Mouse (Mus musculus): ENCODE measurements around the gene Sgk1. TPM values are rescaled to one million over a fixed set of nuclear protein-coding genes. Genes with fewer than 3 reads are reported as not detected.
"Not testable (repeated sequence)": the region's sequence is repeated elsewhere in the genome, so short reads cannot be mapped to it uniquely, and the experiment has no call there.

Sgk1 gene
- polyA plus RNA-seq, 1 experiment from 2014 or later, result 29.6 TPM

DNA sequence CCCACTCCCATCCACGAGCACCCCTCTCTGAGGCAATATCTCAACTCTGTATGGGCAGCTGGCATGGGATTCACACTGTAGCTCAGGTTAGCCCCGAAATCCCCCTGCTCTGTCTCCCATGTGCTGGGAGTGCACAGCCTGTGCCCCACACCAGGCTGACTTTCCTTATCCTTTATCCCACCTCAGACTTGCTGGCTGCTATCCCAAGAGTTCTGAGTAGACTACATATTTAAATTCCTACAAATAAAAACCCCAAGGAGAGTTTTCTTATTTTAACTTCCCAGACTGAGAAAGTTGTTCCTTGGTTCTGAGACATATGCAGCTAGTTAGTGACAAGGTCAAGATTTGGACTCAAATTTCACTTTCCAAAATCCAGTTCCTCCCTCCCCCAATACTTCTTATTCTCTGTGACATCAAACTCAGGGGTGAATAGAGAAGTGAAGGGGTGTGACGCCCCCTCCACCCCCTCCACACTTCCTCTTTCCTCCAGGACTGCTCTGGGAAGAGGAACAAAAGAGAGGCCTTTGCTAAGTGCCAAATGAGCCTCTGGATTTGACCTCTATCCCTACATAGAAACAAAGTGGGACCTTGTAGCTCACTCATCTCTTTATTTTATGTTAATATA lies 7.3 kb downstream of the Sgk1 start:
- no peak overlapping the region for H3K27ac ChIP-seq (ENCODE audit: low read depth)

DNA sequence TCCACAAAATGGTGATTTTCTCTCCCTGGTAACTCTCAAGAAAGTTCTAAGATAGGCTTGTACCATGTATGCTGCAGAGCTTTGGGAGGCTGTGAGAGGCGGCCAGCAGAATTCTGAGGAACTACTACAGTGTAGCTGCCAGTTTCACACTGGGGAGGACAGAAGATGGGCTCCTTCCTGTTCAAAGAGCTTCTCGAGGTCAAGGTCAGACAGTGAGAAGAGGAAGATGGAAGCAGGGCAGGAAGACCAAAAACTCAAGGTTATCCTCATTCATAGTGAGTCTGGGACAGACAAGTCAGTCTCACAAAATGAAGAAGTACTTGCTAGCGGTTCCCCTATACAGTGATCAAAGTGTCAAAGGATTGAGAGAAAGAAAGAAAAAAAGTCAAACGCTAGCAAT lies 8.3 kb downstream of the Sgk1 start:
- WGBS, result 87% methylated on average over 4 of the region's 4 CpGs
- no peak for ATAC-seq (replicated peaks; ENCODE audit: low FRiP score, low TSS enrichment, low read depth)
- Histone ChIP-seq H3K4me2 (ENCODE audit: low read length) (no peak overlapping the region), H3K4me3 (ENCODE audit: low read depth, low read length) (no peak overlapping the region), H3K9me3 (ENCODE audit: control insufficient read depth, low read length) (no peaks in the 10 kb centered on the region), H3K27ac (ENCODE audit: low read depth) (no peak overlapping the region), H3K36me3 (ENCODE audit: control insufficient read depth, insufficient read depth, low read length) (no peaks in the 10 kb centered on the region), H3K27me3 (replicated peaks; ENCODE audit: control insufficient read depth, insufficient read depth, low read length) (no peaks in the 10 kb centered on the region), H3K4me1 (replicated peaks; ENCODE audit: control insufficient read depth, insufficient read depth, low read length) (no peaks in the 10 kb centered on the region), H3K9ac (ENCODE audit: low read length) (no peak overlapping the region)
- no peak for DNase-seq (ENCODE audit: low spot score)

More for the DNA sequence above, 7.3 kb downstream of the Sgk1 start:
- Histone ChIP-seq H3K27me3 (replicated peaks; ENCODE audit: control insufficient read depth, insufficient read depth, low read length) (no peaks in the 10 kb centered on the region), H3K36me3 (ENCODE audit: control insufficient read depth, insufficient read depth, low read length) (no peaks in the 10 kb centered on the region), H3K9ac (ENCODE audit: low read length) (no peak overlapping the region), H3K9me3 (ENCODE audit: control insufficient read depth, low read length) (no peaks in the 10 kb centered on the region), H3K4me1 (replicated peaks; ENCODE audit: control insufficient read depth, insufficient read depth, low read length) (no peaks in the 10 kb centered on the region), H3K4me2 (ENCODE audit: low read length) (no peak overlapping the region), H3K4me3 (ENCODE audit: low read depth, low read length) (no peak overlapping the region)
- no peak for ATAC-seq (replicated peaks; ENCODE audit: low FRiP score, low TSS enrichment, low read depth)
- DNase-seq (ENCODE audit: low spot score), result no peak
- 71% methylated on average over 3 of the region's 3 CpGs for WGBS

DNA sequence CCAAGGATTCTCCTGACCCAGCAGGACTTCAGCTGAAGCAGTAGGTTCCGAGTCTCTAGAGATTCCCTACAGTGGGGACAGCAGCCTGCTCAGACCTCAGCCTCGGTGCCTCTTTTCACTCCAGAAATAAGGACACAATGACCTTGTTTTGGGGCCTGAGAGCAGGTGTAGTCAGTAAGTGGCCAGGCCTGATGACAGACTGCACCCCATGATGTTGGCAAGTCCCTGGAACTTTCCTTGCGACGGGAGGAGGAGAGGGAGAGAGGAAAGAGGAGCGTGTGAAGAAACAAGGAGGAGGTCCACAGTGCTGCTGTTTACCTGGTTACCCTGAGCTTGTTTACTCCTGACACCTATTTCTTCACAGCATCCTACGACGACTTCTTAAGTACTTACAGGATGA lies 9.5 kb downstream of the Sgk1 start:
- no peak for ATAC-seq (replicated peaks; ENCODE audit: low FRiP score, low TSS enrichment, low read depth)
- DNase-seq (ENCODE audit: low spot score), result no peak
- Histone ChIP-seq H3K4me3 (ENCODE audit: low read depth, low read length) (no peak overlapping the region), H3K27me3 (replicated peaks; ENCODE audit: control insufficient read depth, insufficient read depth, low read length) (no peaks in the 10 kb centered on the region), H3K9ac (ENCODE audit: low read length) (no peak overlapping the region), H3K9me3 (ENCODE audit: control insufficient read depth, low read length) (no peaks in the 10 kb centered on the region), H3K4me2 (ENCODE audit: low read length) (no peak overlapping the region), H3K36me3 (ENCODE audit: control insufficient read depth, insufficient read depth, low read length) (no peaks in the 10 kb centered on the region), H3K4me1 (replicated peaks; ENCODE audit: control insufficient read depth, insufficient read depth, low read length) (no peaks in the 10 kb centered on the region), H3K27ac (ENCODE audit: low read depth) (no peak overlapping the region)
- WGBS, result 54% methylated on average over 7 of the region's 7 CpGs

DNA sequence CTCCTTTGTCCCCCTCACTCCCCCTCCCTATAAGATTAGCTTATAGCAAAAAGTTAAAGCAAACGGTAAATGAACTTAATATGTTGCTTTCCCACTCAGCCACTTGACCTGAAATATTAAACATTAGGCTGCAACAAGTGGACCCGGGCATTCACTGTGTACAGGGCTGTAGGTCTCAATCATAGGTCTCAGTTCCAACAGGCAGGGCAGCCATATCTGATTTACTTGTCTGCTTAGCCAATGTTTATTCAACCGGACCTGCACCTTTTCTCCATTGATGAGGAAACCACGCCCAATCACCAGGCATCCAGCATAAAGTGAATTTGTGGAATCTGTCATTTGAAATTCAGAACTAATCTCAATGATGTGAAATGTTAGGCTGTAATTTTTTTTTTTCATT lies 10.1 kb downstream of the Sgk1 start:
- DNase-seq (ENCODE audit: low spot score) (no peak), ATAC-seq (replicated peaks; ENCODE audit: low FRiP score, low TSS enrichment, low read depth) (no peak)
- H3K9ac ChIP-seq (ENCODE audit: low read length), result no peak overlapping the region
- no peak overlapping the region for H3K4me3 ChIP-seq (ENCODE audit: low read depth, low read length)
- H3K36me3 ChIP-seq (ENCODE audit: control insufficient read depth, insufficient read depth, low read length), result no peaks in the 10 kb centered on the region
- H3K27me3 ChIP-seq (replicated peaks; ENCODE audit: control insufficient read depth, insufficient read depth, low read length), result no peaks in the 10 kb centered on the region
- no peaks in the 10 kb centered on the region for H3K4me1 ChIP-seq (replicated peaks; ENCODE audit: control insufficient read depth, insufficient read depth, low read length)
- no peak overlapping the region for H3K4me2 ChIP-seq (ENCODE audit: low read length)
- 44% methylated on average over 4 of the region's 4 CpGs for WGBS
- no peak overlapping the region for H3K27ac ChIP-seq (ENCODE audit: low read depth)
- no peaks in the 10 kb centered on the region for H3K9me3 ChIP-seq (ENCODE audit: control insufficient read depth, low read length)

DNA sequence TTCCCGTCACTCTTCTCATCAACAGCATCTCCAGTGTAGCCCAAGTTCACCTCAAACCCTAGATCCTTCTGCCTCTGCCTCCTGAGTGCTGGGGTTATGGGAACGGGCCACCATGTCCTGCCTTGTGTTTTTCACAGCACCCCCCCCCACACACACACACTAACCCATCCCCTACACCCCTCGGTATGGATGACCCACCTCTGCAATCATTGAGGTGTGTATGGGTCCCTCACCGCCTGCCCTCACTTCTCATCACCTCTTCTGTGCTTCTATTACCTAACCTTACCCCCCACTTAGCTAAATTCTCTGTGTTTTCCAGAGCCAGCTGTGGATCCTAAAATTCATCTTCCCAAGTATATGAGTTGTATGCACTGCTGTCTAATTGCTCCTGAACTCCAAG lies 16.4 kb downstream of the Sgk1 start:
- Histone ChIP-seq H3K9ac (ENCODE audit: low read length) (no peak overlapping the region), H3K4me3 (ENCODE audit: low read depth, low read length) (no peak overlapping the region), H3K27ac (ENCODE audit: low read depth) (no peak overlapping the region), H3K36me3 (ENCODE audit: control insufficient read depth, insufficient read depth, low read length) (no peaks in the 10 kb centered on the region), H3K27me3 (replicated peaks; ENCODE audit: control insufficient read depth, insufficient read depth, low read length) (no peaks in the 10 kb centered on the region), H3K4me1 (replicated peaks; ENCODE audit: control insufficient read depth, insufficient read depth, low read length) (no peaks in the 10 kb centered on the region), H3K4me2 (ENCODE audit: low read length) (no peak overlapping the region), H3K9me3 (ENCODE audit: control insufficient read depth, low read length) (no peaks in the 10 kb centered on the region)
- ATAC-seq (replicated peaks; ENCODE audit: low FRiP score, low TSS enrichment, low read depth) (no peak), DNase-seq (ENCODE audit: low spot score) (no peak)
- 90% methylated on average over 4 of the region's 4 CpGs for WGBS

DNA sequence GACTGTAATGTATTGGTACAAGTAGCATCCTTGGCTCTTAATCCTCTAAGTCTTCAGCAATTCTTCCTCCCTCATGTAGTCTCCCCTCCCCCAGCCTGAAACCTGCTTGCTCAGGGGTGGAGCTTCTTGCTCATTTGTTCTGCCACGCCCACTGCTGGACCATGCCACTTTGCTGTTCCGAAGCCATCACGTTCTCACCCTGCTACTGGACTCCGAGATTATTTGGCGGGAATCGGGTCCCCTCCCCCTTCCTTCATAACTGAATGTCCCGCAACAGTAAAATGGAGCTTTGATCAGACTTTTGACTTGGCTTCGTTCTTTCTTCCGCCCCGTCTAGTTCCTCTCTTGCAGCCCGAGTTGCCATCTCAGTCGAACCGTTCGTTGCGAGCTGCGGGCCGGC lies 16.9 kb downstream of the Sgk1 start:
- H3K4me3 ChIP-seq (ENCODE audit: low read depth, low read length); H3K9me3 ChIP-seq (ENCODE audit: control insufficient read depth, low read length); ATAC-seq (replicated peaks; ENCODE audit: low FRiP score, low TSS enrichment, low read depth); H3K27me3 ChIP-seq (replicated peaks; ENCODE audit: control insufficient read depth, insufficient read depth, low read length); H3K4me2 ChIP-seq (ENCODE audit: low read length); H3K9ac ChIP-seq (ENCODE audit: low read length); H3K36me3 ChIP-seq (ENCODE audit: control insufficient read depth, insufficient read depth, low read length); H3K27ac ChIP-seq (ENCODE audit: low read depth); DNase-seq (ENCODE audit: low spot score); H3K4me1 ChIP-seq (replicated peaks; ENCODE audit: control insufficient read depth, insufficient read depth, low read length): not testable (repeated sequence)
- WGBS, result 90% methylated on average over 17 of the region's 17 CpGs

DNA sequence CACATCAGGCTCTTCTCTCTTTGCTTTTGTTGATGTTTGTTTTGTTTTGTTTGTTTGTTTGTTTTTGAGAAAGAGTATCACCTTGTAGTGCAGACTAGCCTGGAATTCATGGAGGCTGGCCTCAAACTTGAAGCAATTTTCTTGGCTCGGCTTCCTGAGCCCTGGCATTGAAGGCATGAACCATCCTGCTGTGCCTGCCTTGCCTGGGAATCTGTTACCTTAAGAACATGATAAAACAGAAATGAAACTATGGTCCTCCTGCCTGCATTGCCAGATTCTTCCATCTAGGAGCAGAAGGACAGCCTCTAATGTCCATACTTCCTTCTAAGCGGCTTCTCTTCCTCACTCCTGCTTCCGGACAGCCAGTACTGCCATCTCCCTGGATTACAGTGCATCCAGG lies 17.4 kb downstream of the Sgk1 start:
- no peaks in the 10 kb centered on the region for H3K4me1 ChIP-seq (replicated peaks; ENCODE audit: control insufficient read depth, insufficient read depth, low read length)
- no peak overlapping the region for H3K27ac ChIP-seq (ENCODE audit: low read depth)
- no peak overlapping the region for H3K9ac ChIP-seq (ENCODE audit: low read length)
- H3K4me2 ChIP-seq (ENCODE audit: low read length), result no peak overlapping the region
- ATAC-seq (replicated peaks; ENCODE audit: low FRiP score, low TSS enrichment, low read depth) (no peak), DNase-seq (ENCODE audit: low spot score) (no peak)
- H3K27me3 ChIP-seq (replicated peaks; ENCODE audit: control insufficient read depth, insufficient read depth, low read length), result no peaks in the 10 kb centered on the region
- no peaks in the 10 kb centered on the region for H3K36me3 ChIP-seq (ENCODE audit: control insufficient read depth, insufficient read depth, low read length)
- H3K9me3 ChIP-seq (ENCODE audit: control insufficient read depth, low read length), result no peaks in the 10 kb centered on the region
- no peak overlapping the region for H3K4me3 ChIP-seq (ENCODE audit: low read depth, low read length)
- WGBS, result 93% methylated on average over 3 of the region's 3 CpGs

DNA sequence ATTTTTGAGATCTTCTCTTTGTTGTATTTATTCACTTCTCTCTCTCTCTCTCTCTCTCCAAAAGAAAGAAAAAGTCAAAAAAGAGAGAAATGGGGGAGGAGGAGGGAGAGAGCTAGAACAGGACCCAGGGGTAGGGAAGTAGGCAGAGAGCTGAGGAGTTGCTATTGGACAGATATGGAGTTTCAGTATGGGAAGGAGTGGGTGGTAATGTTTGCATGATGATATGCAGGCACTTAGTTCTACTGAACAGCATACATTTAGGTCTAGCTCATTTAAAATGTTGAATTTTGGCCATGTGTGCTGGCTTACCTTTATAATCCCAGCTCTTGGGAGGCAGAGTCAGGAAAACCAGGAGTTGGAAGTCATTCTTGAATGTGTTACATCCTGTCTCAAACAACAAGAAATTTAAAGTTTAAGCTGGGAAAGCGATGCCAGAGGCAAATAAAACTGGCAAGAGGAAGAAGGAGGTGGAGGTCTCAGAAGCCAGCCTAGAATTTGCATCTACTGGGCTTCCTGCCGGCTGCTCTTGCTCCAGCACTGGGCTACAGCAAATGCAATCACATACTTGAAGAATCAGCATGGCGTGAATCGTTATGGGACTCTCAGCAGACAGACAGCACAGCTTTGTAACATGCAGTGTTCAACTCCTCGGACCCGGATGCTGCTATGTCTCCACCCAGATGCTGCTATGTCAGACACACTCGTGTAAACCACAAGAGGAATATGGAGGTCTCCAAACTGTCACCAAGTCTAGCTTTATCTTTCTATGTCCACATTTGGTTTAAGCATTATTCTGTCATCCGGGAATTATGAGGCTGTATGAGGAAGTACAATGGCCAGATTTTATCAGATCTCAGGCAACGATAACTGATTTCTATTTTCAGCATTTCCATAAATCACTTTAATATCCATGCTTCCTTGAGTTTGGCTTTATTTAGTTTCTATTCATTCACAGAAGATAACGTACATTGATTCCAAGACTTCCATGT lies 20.5 kb downstream of the Sgk1 start:
- 89% methylated on average over 10 of the region's 10 CpGs for WGBS

More for the DNA sequence above, 20.5 kb downstream of the Sgk1 start:
- no peak overlapping the region for H3K4me2 ChIP-seq (ENCODE audit: low read length)
- DNase-seq (ENCODE audit: low spot score) (no peak), ATAC-seq (replicated peaks; ENCODE audit: low FRiP score, low TSS enrichment, low read depth) (no peak)
- H3K9ac ChIP-seq (ENCODE audit: low read length), result no peak overlapping the region
- no peaks in the 10 kb centered on the region for H3K36me3 ChIP-seq (ENCODE audit: control insufficient read depth, insufficient read depth, low read length)
- no peaks in the 10 kb centered on the region for H3K27me3 ChIP-seq (replicated peaks; ENCODE audit: control insufficient read depth, insufficient read depth, low read length)
- H3K4me3 ChIP-seq (ENCODE audit: low read depth, low read length), result no peak overlapping the region
- no peaks in the 10 kb centered on the region for H3K9me3 ChIP-seq (ENCODE audit: control insufficient read depth, low read length)
- H3K4me1 ChIP-seq (replicated peaks; ENCODE audit: control insufficient read depth, insufficient read depth, low read length), result 0 out of 2 replicates have a peak, but pooled peaks cover 3% of the 10 kb centered on the region
- no peak overlapping the region for H3K27ac ChIP-seq (ENCODE audit: low read depth)

Data from intestine, embryonic 14.5 days (tissue).